Mouse (Mus musculus): ENCODE measurements around the gene Tmem120a. TPM values are rescaled to one million over a fixed set of nuclear protein-coding genes. Genes with fewer than 3 reads are reported as not detected.

Gene Tmem120a
- polyA plus RNA-seq, 2 experiments, result 5.7 to 16.0 TPM

- TF ChIP-seq CTCF (IDR thresholded peaks at IDR 0.05; ENCODE audit: low read depth), result no peak
- TF ChIP-seq EP300 (IDR thresholded peaks at IDR 0.05; ENCODE audit: low read depth), result no peak
- 83% methylated on average over 13 of the region's 13 CpGs for WGBS (ENCODE audit: insufficient replicate concordance)
- Histone ChIP-seq H3K4me1 (replicated peaks; ENCODE audit: control insufficient read depth in 2 of 2, insufficient read depth in 2 of 2, low read length in 1 of 2) (no peaks in the 10 kb centered on the region), H3K27me3 (ENCODE audit: control insufficient read depth, insufficient read depth, low read length) (no peaks in the 10 kb centered on the region), H3K4me3 (ENCODE audit: insufficient read depth in 1 of 2, low read depth in 2 of 2, low read length in 2 of 2) (no peak overlapping the region), H3K9me3 (ENCODE audit: control insufficient read depth, low read length) (no peaks in the 10 kb centered on the region), H3K27ac (no peak overlapping the region), H3K36me3 (replicated peaks; ENCODE audit: control insufficient read depth, insufficient read depth, low read depth) (peaks cover 4% of the 10 kb centered on the region), H3K9ac (replicated peaks) (no peak overlapping the region), H3K4me2 (ENCODE audit: low read depth) (no peak overlapping the region)
- DNase-seq (ENCODE audit: low read depth in 3 of 3, low spot score in 3 of 3), result no peak
- ATAC-seq (ENCODE audit: insufficient read depth), result no peak
These were observed 14.9 kb downstream of the Tmem120a start for GRCm38 (mm10) chr5:135729351-135729750.

- DNase-seq (ENCODE audit: low read depth in 3 of 3, low spot score in 3 of 3), result no peak
- TF ChIP-seq CTCF (IDR thresholded peaks at IDR 0.05; ENCODE audit: low read depth) (no peak), EP300 (IDR thresholded peaks at IDR 0.05; ENCODE audit: low read depth) (no peak)
These were observed 15.9 kb downstream of the Tmem120a start for GRCm38 (mm10) chr5:135728361-135728760.

GRCm38 (mm10) chr5:135727871-135728270 is 16.4 kb downstream of the Tmem120a start:
- no peak overlapping the region for H3K4me3 ChIP-seq (ENCODE audit: insufficient read depth in 1 of 2, low read depth in 2 of 2, low read length in 2 of 2)
- no peak overlapping the region for H3K27ac ChIP-seq
- no peak for TF ChIP-seq CTCF (IDR thresholded peaks at IDR 0.05; ENCODE audit: low read depth)
- TF ChIP-seq EP300 (IDR thresholded peaks at IDR 0.05; ENCODE audit: low read depth), result no peak
- 75% methylated on average over 9 of the region's 9 CpGs for WGBS (ENCODE audit: insufficient replicate concordance)
- no peak overlapping the region for H3K4me2 ChIP-seq (ENCODE audit: low read depth)
- peaks cover 4% of the 10 kb centered on the region for H3K36me3 ChIP-seq (replicated peaks; ENCODE audit: control insufficient read depth, insufficient read depth, low read depth)
- DNase-seq (ENCODE audit: low read depth in 3 of 3, low spot score in 3 of 3) (no peak), ATAC-seq (ENCODE audit: insufficient read depth) (no peak)
- H3K4me1 ChIP-seq (replicated peaks; ENCODE audit: control insufficient read depth in 2 of 2, insufficient read depth in 2 of 2, low read length in 1 of 2), result no peaks in the 10 kb centered on the region
- no peaks in the 10 kb centered on the region for H3K9me3 ChIP-seq (ENCODE audit: control insufficient read depth, low read length)
- no peak overlapping the region for H3K9ac ChIP-seq (replicated peaks)
- no peaks in the 10 kb centered on the region for H3K27me3 ChIP-seq (ENCODE audit: control insufficient read depth, insufficient read depth, low read length)

More at GRCm38 (mm10) chr5:135728361-135728760, 15.9 kb downstream of the Tmem120a start:
- no peak overlapping the region for H3K4me2 ChIP-seq (ENCODE audit: low read depth)
- no peaks in the 10 kb centered on the region for H3K4me1 ChIP-seq (replicated peaks; ENCODE audit: control insufficient read depth in 2 of 2, insufficient read depth in 2 of 2, low read length in 1 of 2)
- ATAC-seq (ENCODE audit: insufficient read depth), result no peak
- no peak overlapping the region for H3K4me3 ChIP-seq (ENCODE audit: insufficient read depth in 1 of 2, low read depth in 2 of 2, low read length in 2 of 2)
- H3K9me3 ChIP-seq (ENCODE audit: control insufficient read depth, low read length), result no peaks in the 10 kb centered on the region
- H3K27me3 ChIP-seq (ENCODE audit: control insufficient read depth, insufficient read depth, low read length), result no peaks in the 10 kb centered on the region
- 82% methylated on average over 13 of the region's 13 CpGs for WGBS (ENCODE audit: insufficient replicate concordance)
- no peak overlapping the region for H3K9ac ChIP-seq (replicated peaks)
- peaks cover 4% of the 10 kb centered on the region for H3K36me3 ChIP-seq (replicated peaks; ENCODE audit: control insufficient read depth, insufficient read depth, low read depth)
- H3K27ac ChIP-seq, result no peak overlapping the region

GRCm38 (mm10) chr5:135726641-135727346 is 17.5 kb downstream of the Tmem120a start:
- Histone ChIP-seq H3K9ac (replicated peaks) (no peak overlapping the region), H3K4me3 (ENCODE audit: insufficient read depth in 1 of 2, low read depth in 2 of 2, low read length in 2 of 2) (no peak overlapping the region), H3K4me2 (ENCODE audit: low read depth) (no peak overlapping the region), H3K36me3 (replicated peaks; ENCODE audit: control insufficient read depth, insufficient read depth, low read depth) (peaks cover 4% of the 10 kb centered on the region), H3K27ac (no peak overlapping the region), H3K4me1 (replicated peaks; ENCODE audit: control insufficient read depth in 2 of 2, insufficient read depth in 2 of 2, low read length in 1 of 2) (no peaks in the 10 kb centered on the region), H3K9me3 (ENCODE audit: control insufficient read depth, low read length) (no peaks in the 10 kb centered on the region), H3K27me3 (ENCODE audit: control insufficient read depth, insufficient read depth, low read length) (no peaks in the 10 kb centered on the region)
- ATAC-seq (ENCODE audit: insufficient read depth) (no peak), DNase-seq (ENCODE audit: low read depth in 3 of 3, low spot score in 3 of 3) (no peak)
- 70% methylated on average over 2 of the region's 2 CpGs for WGBS (ENCODE audit: insufficient replicate concordance)
- TF ChIP-seq CTCF (IDR thresholded peaks at IDR 0.05; ENCODE audit: low read depth), result no peak
- no peak for TF ChIP-seq EP300 (IDR thresholded peaks at IDR 0.05; ENCODE audit: low read depth)

- H3K27ac ChIP-seq, result no peak overlapping the region
These were observed 18.3 kb downstream of the Tmem120a start for GRCm38 (mm10) chr5:135725991-135726390.

More at GRCm38 (mm10) chr5:135725991-135726390, 18.3 kb downstream of the Tmem120a start:
- TF ChIP-seq EP300 (IDR thresholded peaks at IDR 0.05; ENCODE audit: low read depth) (no peak), CTCF (IDR thresholded peaks at IDR 0.05; ENCODE audit: low read depth) (no peak)
- ATAC-seq (ENCODE audit: insufficient read depth), result no peak
- no peaks in the 10 kb centered on the region for H3K4me1 ChIP-seq (replicated peaks; ENCODE audit: control insufficient read depth in 2 of 2, insufficient read depth in 2 of 2, low read length in 1 of 2)
- H3K4me2 ChIP-seq (ENCODE audit: low read depth), result no peak overlapping the region
- no peak for DNase-seq (ENCODE audit: low read depth in 3 of 3, low spot score in 3 of 3)
- WGBS (ENCODE audit: insufficient replicate concordance), result 62% methylated on average over 6 of the region's 6 CpGs
- peaks cover 4% of the 10 kb centered on the region for H3K36me3 ChIP-seq (replicated peaks; ENCODE audit: control insufficient read depth, insufficient read depth, low read depth)
- no peaks in the 10 kb centered on the region for H3K27me3 ChIP-seq (ENCODE audit: control insufficient read depth, insufficient read depth, low read length)
- H3K4me3 ChIP-seq (ENCODE audit: insufficient read depth in 1 of 2, low read depth in 2 of 2, low read length in 2 of 2), result no peak overlapping the region
- H3K9me3 ChIP-seq (ENCODE audit: control insufficient read depth, low read length), result no peaks in the 10 kb centered on the region
- no peak overlapping the region for H3K9ac ChIP-seq (replicated peaks)

Measured in liver, embryonic 14.5 days (tissue).